Mouse (Mus musculus) CD4-positive, CD25-positive, alpha-beta regulatory T cell, adult 9 weeks (primary cell): Measurements from ENCODE around the gene Wee1. TPM values are rescaled to one million over a fixed set of nuclear protein-coding genes. Genes with fewer than 3 reads are reported as not detected.

Experiments
- polyA plus RNA-seq: library from polyadenylated mRNA; unstranded; fragments of 100-300 nt; shearing (Covaris generic); gene quantifications from one replicate; pipeline ENCODE4 v1.2.1, GENCODE M21; 2017

Wee1 gene
- polyA plus RNA-seq: 1.9 TPM

GRCm38 (mm10) chr7:110121516-110122288, at the start of gene Wee1:
TSS of gene Wee1 (plus strand) at chr7:110122046.

Other genes starting within 250 kb of the Wee1 start
- gene Dennd5a, start 161.6 kb upstream of the Wee1 start, polyA plus RNA-seq: 13.9 TPM
- gene Tmem41b, start 135.1 kb upstream of the Wee1 start, polyA plus RNA-seq: 66.7 TPM
- gene Ipo7, start 103.8 kb upstream of the Wee1 start, polyA plus RNA-seq: 27.5 TPM
- 51.1 TPM for gene Zfp143, start 60.8 kb upstream of the Wee1 start, polyA plus RNA-seq
- 78.9 TPM for gene Swap70, start 99.7 kb downstream of the Wee1 start, polyA plus RNA-seq